Comparison of ENCODE assay signal across 22 mouse cellular contexts in genomic region chr19:34520051-34520450, GRCm38 (mm10). TPM values are rescaled to one million over a fixed set of nuclear protein-coding genes. Genes with fewer than 3 reads are reported as not detected.
DNase-seq lines count a peak whose midpoint lies in the region; ATAC-seq and TF ChIP-seq lines count a peak whose summit lies in the region.
"Had no signal": no experiment of that assay in that cellular context is flagged by ENCODE, and none has a peak within 500 bp of the region (broad histone marks: within the 10 kb centered on the region; RNA-seq: fewer than 3 reads in every experiment).

No protein-coding gene starts in this region.

- no peak overlapping the region for H3K4me3 ChIP-seq in kidney, embryonic 15.5 days (replicated peaks)
- H3K4me3 ChIP-seq in liver, adult 2 months (ENCODE audit: insufficient read depth, low read depth, low read length), result no peak overlapping the region
- H3K4me3 ChIP-seq in macrophage (ENCODE audit: inconsistent target), result no peak overlapping the region
- H3K4me3 ChIP-seq in neural tube, embryonic 15.5 days (replicated peaks), result no peak overlapping the region
- H3K4me3 ChIP-seq: embryonic facial prominence, embryonic 12.5 days; embryonic facial prominence, embryonic 15.5 days; gastrocnemius, adult 2 months; hindbrain, embryonic 12.5 days; hindbrain, embryonic 15.5 days had no signal

- no peak overlapping the region for H3K4me2 ChIP-seq in kidney, embryonic 15.5 days
- no peak overlapping the region for H3K4me2 ChIP-seq in neural tube, embryonic 15.5 days
- H3K4me2 ChIP-seq: embryonic facial prominence, embryonic 12.5 days; embryonic facial prominence, embryonic 15.5 days; heart, embryonic 11.5 days; hindbrain, embryonic 12.5 days; hindbrain, embryonic 15.5 days had no signal

- no peaks in the 10 kb centered on the region for H3K4me1 ChIP-seq in kidney, embryonic 15.5 days
- peaks cover 62% of the 10 kb centered on the region for H3K4me1 ChIP-seq in liver, adult 2 months (ENCODE audit: control insufficient read depth, insufficient read depth, low read length)
- no peaks in the 10 kb centered on the region for H3K4me1 ChIP-seq in neural tube, embryonic 15.5 days
- H3K4me1 ChIP-seq: embryonic facial prominence, embryonic 15.5 days; hindbrain, embryonic 12.5 days had no signal

- WGBS in kidney, embryonic 15.5 days, result 75% methylated on average over 4 of the region's 4 CpGs
- 49% methylated on average over 4 of the region's 4 CpGs for WGBS in liver, adult 2 months
- 45% methylated on average over 4 of the region's 4 CpGs for WGBS in macrophage (ENCODE audit: missing documents)
- 83% methylated on average over 4 of the region's 4 CpGs for WGBS in neural tube, embryonic 15.5 days

- no peak for TF ChIP-seq CTCF in liver, adult 2 months (IDR thresholded peaks at IDR 0.05; ENCODE audit: low read depth, low read length)

- no peak overlapping the region for H3K27ac ChIP-seq in kidney, embryonic 15.5 days
- H3K27ac ChIP-seq in liver, adult 2 months (replicated peaks; ENCODE audit: insufficient read depth, low read depth, low read length), result peak overlapping the region; percentile 39; the same call in 1 of the 2 replicates
- peak overlapping the region; percentile 100 for H3K27ac ChIP-seq in macrophage
- no peak overlapping the region for H3K27ac ChIP-seq in neural tube, embryonic 15.5 days (replicated peaks)
- H3K27ac ChIP-seq: embryonic facial prominence, embryonic 12.5 days; embryonic facial prominence, embryonic 15.5 days; gastrocnemius, adult 2 months; hindbrain, embryonic 12.5 days; hindbrain, embryonic 15.5 days had no signal

- H3K36me3 ChIP-seq in kidney, embryonic 15.5 days, result peaks cover 10% of the 10 kb centered on the region; the same call in 1 of the 2 replicates
- H3K36me3 ChIP-seq in liver, adult 2 months (ENCODE audit: control insufficient read depth, insufficient read depth, low read length), result peaks cover 32% of the 10 kb centered on the region
- peaks cover 22% of the 10 kb centered on the region; the same call in 1 of the 2 replicates for H3K36me3 ChIP-seq in macrophage (ENCODE audit: inconsistent target)
- H3K36me3 ChIP-seq in neural tube, embryonic 15.5 days, result peaks cover 3% of the 10 kb centered on the region
- H3K36me3 ChIP-seq: hindbrain, embryonic 12.5 days; hindbrain, embryonic 15.5 days had no signal

- no peak overlapping the region for H3K9ac ChIP-seq in kidney, embryonic 15.5 days
- H3K9ac ChIP-seq in liver, adult 2 months (ENCODE audit: low read depth, low read length), result no peak overlapping the region
- no peak overlapping the region for H3K9ac ChIP-seq in neural tube, embryonic 15.5 days (replicated peaks)
- H3K9ac ChIP-seq: embryonic facial prominence, embryonic 12.5 days; embryonic facial prominence, embryonic 15.5 days; forebrain, postnatal 0 days; hindbrain, embryonic 12.5 days; hindbrain, embryonic 15.5 days had no signal

- H3K79me2 ChIP-seq in liver, adult 2 months (ENCODE audit: control insufficient read depth, insufficient read depth, low read length), result peaks cover 26% of the 10 kb centered on the region; the same call in 1 of the 2 replicates
- peaks cover 84% of the 10 kb centered on the region for H3K79me2 ChIP-seq in macrophage (ENCODE audit: inconsistent target)

- no peaks in the 10 kb centered on the region for H3K9me3 ChIP-seq in kidney, embryonic 15.5 days (replicated peaks)
- no peaks in the 10 kb centered on the region for H3K9me3 ChIP-seq in neural tube, embryonic 15.5 days (replicated peaks)
- H3K9me3 ChIP-seq: embryonic facial prominence, embryonic 12.5 days; embryonic facial prominence, embryonic 15.5 days; hindbrain, embryonic 12.5 days; hindbrain, embryonic 15.5 days had no signal

- ATAC-seq in kidney, embryonic 15.5 days (replicated peaks; ENCODE audit: low FRiP score), result no peak
- ATAC-seq in neural tube, embryonic 15.5 days (ENCODE audit: low FRiP score), result no peak
- ATAC-seq: CD4-positive, CD25-positive, alpha-beta regulatory T cell, adult 4 months; forebrain, embryonic 14.5 days; forebrain, postnatal 0 days had no signal

- TF ChIP-seq POLR2A in liver, adult 2 months (IDR thresholded peaks at IDR 0.05; ENCODE audit: extremely low read depth, insufficient read depth, low read length), result no peak

- no peaks in the 10 kb centered on the region for H3K27me3 ChIP-seq in kidney, embryonic 15.5 days
- H3K27me3 ChIP-seq in liver, adult 2 months (ENCODE audit: control insufficient read depth, insufficient read depth, low read length), result no peaks in the 10 kb centered on the region
- no peaks in the 10 kb centered on the region for H3K27me3 ChIP-seq in neural tube, embryonic 15.5 days (replicated peaks)
- H3K27me3 ChIP-seq: embryonic facial prominence, embryonic 12.5 days; embryonic facial prominence, embryonic 15.5 days; hindbrain, embryonic 12.5 days; hindbrain, embryonic 15.5 days had no signal

- peak; percentile 60 to 71 for DNase-seq in kidney, adult 8-10 months
- DNase-seq in liver, adult 2 months (ENCODE audit: extremely low read depth, low read depth, low spot score), result no peak
- DNase-seq in liver, result no peak
- DNase-seq: cerebellum, adult 18-20 months; cerebellum, adult 9-11 months; cerebellum, postnatal 25 days; forebrain, postnatal 0 days; gastrocnemius, adult 2 months; gastrocnemius, postnatal 14 days had no signal

RNA-seq across cellular contexts. Expression of gene Lipa, which starts 7.2 kb away (rescaled TPM):
- polyA plus RNA-seq in kidney, embryonic 15.5 days (2015; fragmentation: Nextera tagmentation; extraction: Ambion mirVana), result 31.2 and 32.5 TPM in 2 replicates
- total RNA-seq in liver, adult 2 months (2014; rRNA removed), result 159 and 192 TPM in 2 replicates
- 137 and 146 TPM in 2 replicates for polyA plus RNA-seq in liver, adult 2 months (2012; rRNA removed)
- 100 to 1,000 TPM in 15 of 26 experiments, 10 to 100 TPM in 11; 33.8 to 485 (median 111) TPM for total RNA-seq in macrophage (2018; cell fraction: chromatin; rRNA removed)
- 1,000 to 10,000 TPM in 4 of 26 experiments, 100 to 1,000 TPM in 22; 457 to 1,368 (median 726) TPM for total RNA-seq in macrophage (2018; cell fraction: cytosol; rRNA removed)
- total RNA-seq in macrophage (2018; cell fraction: nucleus; rRNA removed), result 1,000 to 10,000 TPM in 3 of 26 experiments, 100 to 1,000 TPM in 23; 198 to 1,229 (median 648) TPM
- 951 to 1,428 TPM (median 1,047 TPM) in 3 replicates for polyA plus RNA-seq in macrophage (2018)
- 22.4 and 24.7 TPM in 2 replicates for polyA plus RNA-seq in neural tube, embryonic 15.5 days (2015; fragmentation: Nextera tagmentation; extraction: Ambion mirVana)

RNA-seq across cellular contexts. Expression of gene Ifit2, which starts 30.4 kb away (rescaled TPM):
- 9.5 and 9.7 TPM in 2 replicates for polyA plus RNA-seq in kidney, embryonic 15.5 days (2015; fragmentation: Nextera tagmentation; extraction: Ambion mirVana)
- 3.6 and 8.0 TPM in 2 replicates for total RNA-seq in liver, adult 2 months (2014; rRNA removed)
- 0.29 and 0.35 TPM in 2 replicates for polyA plus RNA-seq in liver, adult 2 months (2012; rRNA removed)
- total RNA-seq in macrophage (2018; cell fraction: chromatin; rRNA removed), result 1,000 to 10,000 TPM in 6 of 26 experiments, 100 to 1,000 TPM in 12, 10 to 100 TPM in 8; 30.4 to 2,097 (median 579) TPM
- total RNA-seq in macrophage (2018; cell fraction: cytosol; rRNA removed), result 1,000 to 10,000 TPM in 14 of 26 experiments, 100 to 1,000 TPM in 12; 225 to 3,895 (median 1,756) TPM
- 1,000 to 10,000 TPM in 16 of 26 experiments, 100 to 1,000 TPM in 9, 10 to 100 TPM in 1; 77.5 to 3,890 (median 2,245) TPM for total RNA-seq in macrophage (2018; cell fraction: nucleus; rRNA removed)
- polyA plus RNA-seq in macrophage (2018), result 92.3 to 757 TPM (median 307 TPM) in 3 replicates
- polyA plus RNA-seq in neural tube, embryonic 15.5 days (2015; fragmentation: Nextera tagmentation; extraction: Ambion mirVana), result 6.1 and 7.5 TPM in 2 replicates

RNA-seq across cellular contexts. Expression of gene Ch25h, which starts 45.1 kb away (rescaled TPM):
- 1.8 and 2.2 TPM in 2 replicates for polyA plus RNA-seq in kidney, embryonic 15.5 days (2015; fragmentation: Nextera tagmentation; extraction: Ambion mirVana)
- total RNA-seq in liver, adult 2 months (2014; rRNA removed), result 0.34 TPM in 1 of 2 replicates, not detected in the other
- 0.09 and 0.22 TPM in 2 replicates for polyA plus RNA-seq in liver, adult 2 months (2012; rRNA removed)
- 1 to 10 TPM in 8 of 26 experiments, under 1 TPM in 6, not detected in 12; 0.45 to 4.8 (median 1.3) TPM for total RNA-seq in macrophage (2018; cell fraction: chromatin; rRNA removed)
- total RNA-seq in macrophage (2018; cell fraction: cytosol; rRNA removed), result 1 to 10 TPM in 11 of 26 experiments, under 1 TPM in 15; 0.13 to 9.9 (median 0.72) TPM
- total RNA-seq in macrophage (2018; cell fraction: nucleus; rRNA removed), result 10 to 100 TPM in 8 of 26 experiments, 1 to 10 TPM in 13, under 1 TPM in 4, not detected in 1; 0.64 to 16.9 (median 5.9) TPM
- polyA plus RNA-seq in macrophage (2018), result 1.2 to 3.1 TPM in 2 of 3 replicates, not detected in the other
- polyA plus RNA-seq in neural tube, embryonic 15.5 days (2015; fragmentation: Nextera tagmentation; extraction: Ambion mirVana), result 0.52 and 1.2 TPM in 2 replicates
- total RNA-seq: adrenal gland, postnatal 14 days; adrenal gland, postnatal 4 days; gastrocnemius, adult 2 months; gastrocnemius, postnatal 14 days; MEL had no signal
- polyA plus RNA-seq: CD4-positive, CD25-positive, alpha-beta regulatory T cell, adult 4 months had no signal

Comparison
In these comparisons a context has a peak if more than half of its experiments do, and no peak if none do; other contexts are left out.
1. DNase-seq: peak in kidney, adult 8-10 months (2 of 2); none in liver, adult 2 months (single experiment) and liver (single experiment).
2. H3K27ac ChIP-seq: peak in liver, adult 2 months (single experiment) and macrophage (single experiment); none in kidney, embryonic 15.5 days (single experiment) and neural tube, embryonic 15.5 days (single experiment).